Mouse (Mus musculus) retina, postnatal 1 day (tissue): ENCODE results near the gene Smug1.

ENCODE experiments used
- DNase-seq: peaks from one replicate; pipeline ENCODE4 v3.0.0-alpha.2; 2012

The Smug1 gene

GRCm38 (mm10) chr15:103144176-103144575 lies 22.7 kb downstream of the Smug1 start:
- DNase-seq, result no peak

GRCm38 (mm10) chr15:103135431-103135947 lies 31.4 kb downstream of the Smug1 start:
- DNase-seq, result no peak

- no peak for DNase-seq
Measured at GRCm38 (mm10) chr15:103134277-103135086, 32.4 kb downstream of the Smug1 start.

GRCm38 (mm10) chr15:103133761-103134160 lies 33.1 kb downstream of the Smug1 start:
- DNase-seq, result peak; percentile 71

- peak; percentile 59 for DNase-seq
Measured at GRCm38 (mm10) chr15:103130729-103131128, 36.2 kb downstream of the Smug1 start.

- no peak for DNase-seq
Measured at GRCm38 (mm10) chr15:103129289-103129688, 37.6 kb downstream of the Smug1 start.

- no peak for DNase-seq
Measured at GRCm38 (mm10) chr15:103128056-103128833, 38.6 kb downstream of the Smug1 start.

GRCm38 (mm10) chr15:103125982-103126381 lies 40.9 kb downstream of the Smug1 start:
- no peak for DNase-seq

- no peak for DNase-seq
Measured at GRCm38 (mm10) chr15:103124254-103124653, 42.6 kb downstream of the Smug1 start.

GRCm38 (mm10) chr15:103123343-103123742 lies 43.5 kb downstream of the Smug1 start:
- no peak for DNase-seq

- DNase-seq, result no peak
Measured at GRCm38 (mm10) chr15:103122372-103122771, 44.5 kb downstream of the Smug1 start.

GRCm38 (mm10) chr15:103121416-103121815 lies 45.5 kb downstream of the Smug1 start:
- DNase-seq, result no peak

- no peak for DNase-seq
Measured at GRCm38 (mm10) chr15:103120594-103120993, 46.3 kb downstream of the Smug1 start.

- DNase-seq, result no peak
Measured at GRCm38 (mm10) chr15:103115726-103116125, 51.2 kb downstream of the Smug1 start.

GRCm38 (mm10) chr15:103115256-103115655 lies 51.6 kb downstream of the Smug1 start:
- DNase-seq, result peak; percentile 50

- no peak for DNase-seq
Measured at GRCm38 (mm10) chr15:103113077-103113476, 53.8 kb downstream of the Smug1 start.

GRCm38 (mm10) chr15:103112309-103112708 lies 54.6 kb downstream of the Smug1 start:
- no peak for DNase-seq

GRCm38 (mm10) chr15:103109940-103110339 lies 57.0 kb downstream of the Smug1 start:
- DNase-seq, result peak; percentile 68

GRCm38 (mm10) chr15:103108066-103108676 lies 58.7 kb downstream of the Smug1 start:
- DNase-seq, result no peak

GRCm38 (mm10) chr15:103106201-103106600 lies 60.7 kb downstream of the Smug1 start:
- DNase-seq, result no peak
